Mouse (Mus musculus) adrenal gland, postnatal 4 days (tissue): ENCODE data around the gene Pla2g5. TPM values are rescaled to one million over a fixed set of nuclear protein-coding genes. Genes with fewer than 3 reads are reported as not detected.

ENCODE experiments used
- DNase-seq, 2 experiments: peaks; one replicate each; pipeline ENCODE4 v3.0.0; 2021 to 2022; ENCODE audit warnings: low spot score in 2 of 2, mixed read lengths in 2 of 2
- total RNA-seq, 2 experiments: library from RNA; stranded (reverse); gene quantifications; 2 replicates each; pipeline ENCODE4 v1.2.3; 2021

Gene Pla2g5
- total RNA-seq, 2 experiments from 2014 or later, result 31.0 to 32.6 TPM

DNA sequence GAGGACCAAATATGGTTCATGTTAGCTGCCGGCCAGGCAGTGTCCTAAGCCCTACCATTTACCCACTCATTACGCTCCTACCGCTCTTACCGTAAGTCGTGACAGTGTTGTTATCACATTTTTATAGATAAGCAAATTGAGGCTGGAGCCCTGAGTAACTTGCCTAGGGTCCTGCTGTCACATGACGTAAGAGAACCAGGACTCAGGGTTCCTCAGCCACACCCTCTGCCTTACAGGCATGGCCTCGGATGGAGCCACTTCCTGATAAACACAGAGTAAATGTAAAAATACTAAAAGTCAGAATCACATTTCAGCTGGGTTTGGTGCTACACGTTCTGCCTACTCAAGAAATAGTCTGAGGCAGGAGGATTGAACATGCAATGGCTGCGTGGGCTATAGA is 108.8 kb downstream of the Pla2g5 start:
- DNase-seq, result no peak

DNA sequence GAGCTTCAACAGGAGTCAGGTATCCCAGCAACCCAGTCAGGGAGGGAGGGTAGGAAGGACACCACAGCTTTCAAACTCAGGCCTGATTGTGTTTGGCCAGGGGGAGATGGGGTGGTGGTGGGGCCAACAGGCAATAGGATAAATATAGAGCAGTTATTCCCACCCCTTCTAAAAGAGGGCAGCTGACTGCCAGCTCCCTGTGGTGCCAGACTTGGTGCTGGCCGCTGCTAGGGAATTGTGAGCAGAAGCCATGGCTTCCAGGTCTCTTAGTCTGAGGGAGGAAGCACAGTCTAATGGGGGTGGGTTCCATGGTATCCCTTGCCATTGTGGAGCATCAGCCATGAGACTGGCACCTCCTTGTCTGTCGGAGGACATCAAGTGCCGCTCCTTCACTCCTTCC is 109.7 kb downstream of the Pla2g5 start:
- no peak for DNase-seq

DNA sequence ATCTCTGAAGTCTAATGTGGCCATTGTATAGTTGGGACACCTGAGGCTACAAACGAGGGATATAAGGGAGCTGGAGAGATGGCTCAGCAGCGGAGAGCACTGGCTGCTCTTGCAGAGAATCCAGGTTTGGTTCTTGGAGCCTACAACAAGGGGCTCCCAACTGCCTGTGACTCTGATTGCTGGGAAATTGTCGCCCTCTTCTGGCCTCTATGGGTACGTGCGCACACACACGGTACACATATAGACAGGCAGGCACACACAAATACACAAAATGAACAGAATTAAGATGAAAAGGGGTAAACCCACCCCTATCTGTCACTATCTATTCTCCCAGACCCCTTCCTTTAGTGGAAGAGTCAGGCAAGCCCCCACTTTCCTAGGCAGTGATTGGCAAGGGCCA is 110.7 kb downstream of the Pla2g5 start:
- DNase-seq, result no peak

Other genes starting within 250 kb of the Pla2g5 start
- under 1 TPM; 0.56 to 0.78 TPM for gene Vwa5b1, start 227.6 kb downstream of the Pla2g5 start, total RNA-seq
- under 1 TPM; 0.42 to 0.73 TPM for gene Pla2g2c, start 138.7 kb downstream of the Pla2g5 start, total RNA-seq
- gene Ubxn10, start 126.3 kb downstream of the Pla2g5 start, total RNA-seq, result 1 to 10 TPM; 1.8 to 2.4 TPM
- 10 to 100 TPM in 1 of 2 experiments, 1 to 10 TPM in 1; 9.7 to 10.1 TPM for gene Pla2g2f, start 105.9 kb downstream of the Pla2g5 start, total RNA-seq
- 1 to 10 TPM; 1.1 to 1.4 TPM for gene Pla2g2d, start 87.7 kb downstream of the Pla2g5 start, total RNA-seq
- not detected for gene Gm13030, start 10.5 kb upstream of the Pla2g5 start, total RNA-seq
- gene Pla2g2e, start 14.5 kb upstream of the Pla2g5 start, total RNA-seq, result 1 to 10 TPM; 1.3 to 1.5 TPM
- gene Otud3, start 50.5 kb upstream of the Pla2g5 start, total RNA-seq, result 10 to 100 TPM in 1 of 2 experiments, 1 to 10 TPM in 1; 9.1 to 10.1 TPM
- gene Rnf186, start 103.6 kb upstream of the Pla2g5 start, total RNA-seq, result 1 to 10 TPM in 1 of 2 experiments, not detected in 1; 1.2 TPM
- 10 to 100 TPM; 16.4 to 20.8 TPM for gene Tmco4, start 109.4 kb upstream of the Pla2g5 start, total RNA-seq
- gene Htr6, start 212.1 kb upstream of the Pla2g5 start, total RNA-seq, result under 1 TPM; 0.76 to 0.84 TPM
- gene Nbl1, start 229.5 kb upstream of the Pla2g5 start, total RNA-seq, result 10 to 100 TPM; 47.4 to 49.2 TPM